Mouse (Mus musculus) heart, adult 10 weeks (tissue): ENCODE results near the gene Fam227a. TPM values are rescaled to one million over a fixed set of nuclear protein-coding genes. Genes with fewer than 3 reads are reported as not detected.

Experiments used
- polyA plus RNA-seq: library from polyadenylated mRNA; stranded (reverse); fragments of 350-450 nt; fragmentation: Illumina TruSeq; extraction: RNeasy Lipid Tissue Mini Kit (QIAGEN cat#74804); gene quantifications from one replicate; pipeline ENCODE4 v1.2.3, GENCODE M21; 2014; ENCODE audit warnings: low read depth, low replicate concordance

Gene Fam227a
- polyA plus RNA-seq, result 1.8 TPM

GRCm38 (mm10) chr15:79658531-79659375 lies at the start of gene Fam227a, which contains the start of gene Cby1:
Gene Fam227a, minus strand, starts transcription at chr15:79658956.
Gene Cby1, plus strand, starts transcription at chr15:79659199.

GRCm38 (mm10) chr15:79690426-79691022 lies 31.8 kb upstream of the Fam227a start, which contains the start of gene Gtpbp1:
Gene Gtpbp1, plus strand, starts transcription at chr15:79690845.

DNA sequence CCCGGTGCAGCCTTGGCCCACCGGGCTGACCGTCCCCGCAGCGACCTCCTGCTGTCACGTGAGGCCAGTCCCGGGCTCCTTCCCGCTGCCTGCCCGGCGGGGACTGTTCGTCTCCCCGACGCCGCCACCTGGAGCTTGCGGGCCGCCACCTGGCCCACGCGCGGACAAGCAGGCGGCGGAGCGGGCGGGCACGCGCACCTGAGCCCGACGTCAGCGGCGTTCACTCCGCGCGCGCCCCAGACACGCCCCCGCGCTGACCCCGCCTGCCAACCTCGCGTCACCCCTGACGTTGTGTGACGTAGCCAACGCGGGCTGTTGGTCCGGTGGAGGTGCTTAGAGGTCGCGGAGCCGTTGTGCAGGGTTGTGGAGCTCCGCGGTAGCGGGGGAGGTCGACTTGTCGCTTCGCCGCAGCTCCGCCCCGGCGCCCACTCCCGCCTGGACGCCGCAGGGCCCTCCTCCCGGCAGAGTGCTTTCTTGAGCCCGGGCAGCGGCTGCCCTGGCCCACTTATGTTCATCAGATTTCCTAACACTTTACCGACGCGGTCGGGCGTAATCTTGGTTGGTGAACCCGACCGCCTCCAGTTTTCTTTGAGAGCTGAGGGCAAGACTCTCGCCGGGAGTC lies 29.0 kb upstream of the Fam227a start, which contains the start of gene Josd1:
Gene Josd1, minus strand, starts transcription at position 274 of the 622 bp plus-strand sequence.

DNA sequence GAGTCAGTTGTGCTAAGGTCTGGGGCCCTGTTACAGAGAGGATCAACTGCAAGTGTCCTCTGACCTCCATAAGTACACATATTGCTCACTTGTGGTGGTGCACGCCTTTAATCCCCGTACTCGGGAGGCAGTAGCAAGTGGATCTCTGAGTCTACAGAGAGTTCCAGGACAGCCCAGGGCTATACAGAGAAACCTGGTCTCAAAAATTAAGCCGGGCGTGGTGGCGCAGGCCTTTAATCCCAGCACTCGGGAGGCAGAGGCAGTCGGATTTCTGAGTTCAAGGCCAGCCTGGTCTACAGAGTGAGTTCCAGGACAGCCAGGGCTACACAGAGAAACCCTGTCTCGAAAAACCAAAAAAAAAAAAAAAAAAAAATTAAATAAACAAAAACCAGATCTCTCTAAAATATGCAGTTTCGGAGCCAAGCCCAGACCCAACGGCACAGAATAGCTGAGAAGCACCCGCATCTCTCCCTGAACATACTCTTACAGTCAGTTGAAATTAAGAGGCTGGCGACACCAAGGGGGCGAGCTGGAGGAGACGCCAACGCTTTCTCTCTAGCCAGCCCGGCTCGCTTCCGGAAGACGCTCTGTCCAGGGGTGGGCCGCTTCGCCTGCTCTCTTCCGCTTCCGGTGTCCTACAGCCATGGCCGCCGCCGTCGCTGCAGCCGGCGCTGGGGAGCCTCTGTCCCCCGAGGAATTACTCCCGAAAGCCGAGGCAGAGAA lies 11.7 kb upstream of the Fam227a start, which contains the start of gene Tomm22:
Gene Tomm22, plus strand, starts transcription at position 613 of the 723 bp plus-strand sequence.

GRCm38 (mm10) chr15:79604990-79605665 lies 53.6 kb downstream of the Fam227a start, which contains the start of gene Dmc1:
Gene Dmc1, minus strand, starts transcription at chr15:79605109.

Other genes with a start within 250 kb of the Fam227a start
- gene Csnk1e, start 203.4 kb downstream of the Fam227a start, polyA plus RNA-seq, result 55.7 TPM
- gene Kcnj4, start 153.7 kb downstream of the Fam227a start, polyA plus RNA-seq, result 0.26 TPM
- 13.8 TPM for gene Kdelr3, start 142.5 kb downstream of the Fam227a start, polyA plus RNA-seq
- 152 TPM for gene Ddx17, start 112.2 kb downstream of the Fam227a start, polyA plus RNA-seq
- gene Dmc1, start 53.8 kb downstream of the Fam227a start, polyA plus RNA-seq, result not detected
- 26.7 TPM for gene Cby1, start 243 bp upstream of the Fam227a start, polyA plus RNA-seq
- 98.6 TPM for gene Tomm22, start 11.9 kb upstream of the Fam227a start, polyA plus RNA-seq
- 24.7 TPM for gene Josd1, start 29.0 kb upstream of the Fam227a start, polyA plus RNA-seq
- 24.9 TPM for gene Gtpbp1, start 31.9 kb upstream of the Fam227a start, polyA plus RNA-seq
- gene Sun2, start 83.6 kb upstream of the Fam227a start, polyA plus RNA-seq, result 81.0 TPM
- 29.7 TPM for gene Dnal4, start 118.9 kb upstream of the Fam227a start, polyA plus RNA-seq
- gene Nptxr, start 145.8 kb upstream of the Fam227a start, polyA plus RNA-seq, result 1.7 TPM
- gene Npcd, start 175.3 kb upstream of the Fam227a start, polyA plus RNA-seq, result not detected
- gene Cbx6, start 175.7 kb upstream of the Fam227a start, polyA plus RNA-seq, result 16.9 TPM
- 7.9 TPM for gene Apobec3, start 232.7 kb upstream of the Fam227a start, polyA plus RNA-seq